Mouse (Mus musculus) adipocyte (in vitro differentiated cells): ENCODE measurements around the gene Vmn1r52.
"Not testable (repeated sequence)": the region's sequence is repeated elsewhere in the genome, so short reads cannot be mapped to it uniquely, and the experiment has no call there.

Source experiments
- DNase-seq: peaks from one replicate; pipeline ENCODE4 v3.0.0-alpha.2; 2016; ENCODE audit warnings: low spot score

Vmn1r52 gene

GRCm38 (mm10) chr6:90174508-90174907, at the start of gene Vmn1r52:
TSS of gene Vmn1r52 (plus strand) at chr6:90174808.
- no peak for DNase-seq

- no peak for DNase-seq
Observed at GRCm38 (mm10) chr6:90160139-90160538, 14.5 kb upstream of the Vmn1r52 start.

- not testable (repeated sequence) for DNase-seq
Observed at GRCm38 (mm10) chr6:90202493-90202892, 27.9 kb downstream of the Vmn1r52 start, which contains the start of gene V1ra8. TSS of gene V1ra8 (plus strand) at chr6:90202793.

- no peak for DNase-seq
Observed at GRCm38 (mm10) chr6:90224338-90224737, 49.7 kb downstream of the Vmn1r52 start, which contains the start of gene Vmn1r53. TSS of gene Vmn1r53 (minus strand) at chr6:90224438.
